Mouse (Mus musculus) mouse embryonic stem cell (cell line): ENCODE measurements around the gene Gm27021.

Source experiments
- in situ Hi-C, 2 experiments: fragments of 300-500 bp; cut with MboI; formaldehyde crosslinking; loops; 1 replicate in 1 of 2; 3 replicates in 1 of 2; pipeline ENCODE4 v1.14.3; 2019 to 2020; ENCODE audit warnings: low sequenced_read_pairs in 2 of 2, low pct_unique_long_range_greater_than_20kb in 1 of 2, mixed read lengths in 1 of 2; ENCODE audit not compliant: unreplicated experiment in 1 of 2

Gm27021 gene

GRCm38 (mm10) chr8:120667561-120668373, at the start of gene Gm27021, which contains the start of gene Cox4i1:
TSS of gene Gm27021 (minus strand) at chr8:120668079.
TSS of gene Cox4i1 (plus strand) at chr8:120668222.
- in situ Hi-C loops, result no loop called here

- in situ Hi-C loops, result no loop called here
These were observed 48.3 kb upstream of the Gm27021 start for GRCm38 (mm10) chr8:120715996-120716680.

- in situ Hi-C loops, result no loop called here
These were observed 47.3 kb upstream of the Gm27021 start for GRCm38 (mm10) chr8:120715200-120715599.

GRCm38 (mm10) chr8:120709176-120709575, 41.3 kb upstream of the Gm27021 start:
- in situ Hi-C loops, result no loop called here

GRCm38 (mm10) chr8:120706193-120706592, 38.3 kb upstream of the Gm27021 start:
- in situ Hi-C loops, result no loop called here

- in situ Hi-C loops, result no loop called here
These were observed 37.3 kb upstream of the Gm27021 start for GRCm38 (mm10) chr8:120705163-120705562.

- in situ Hi-C loops, result no loop called here
These were observed 36.3 kb upstream of the Gm27021 start for GRCm38 (mm10) chr8:120704203-120704602.

GRCm38 (mm10) chr8:120701758-120702465, 34.0 kb upstream of the Gm27021 start:
- in situ Hi-C loops, result no loop called here

GRCm38 (mm10) chr8:120700053-120700452, 32.2 kb upstream of the Gm27021 start:
- in situ Hi-C loops, result no loop called here

- in situ Hi-C loops, result no loop called here
These were observed 31.7 kb upstream of the Gm27021 start for GRCm38 (mm10) chr8:120699565-120699964.

GRCm38 (mm10) chr8:120699079-120699478, 31.2 kb upstream of the Gm27021 start:
- in situ Hi-C loops, result no loop called here

- in situ Hi-C loops, result no loop called here
These were observed 30.5 kb upstream of the Gm27021 start for GRCm38 (mm10) chr8:120698426-120698825.

GRCm38 (mm10) chr8:120697979-120698272, 30.0 kb upstream of the Gm27021 start:
- in situ Hi-C loops, result no loop called here

GRCm38 (mm10) chr8:120697154-120697978, 29.5 kb upstream of the Gm27021 start:
- in situ Hi-C loops, result no loop called here

- in situ Hi-C loops, result no loop called here
These were observed 28.7 kb upstream of the Gm27021 start for GRCm38 (mm10) chr8:120696401-120697153.

- in situ Hi-C loops, result no loop called here
These were observed 26.1 kb upstream of the Gm27021 start for GRCm38 (mm10) chr8:120693861-120694493.

- in situ Hi-C loops, result no loop called here
These were observed 25.1 kb upstream of the Gm27021 start for GRCm38 (mm10) chr8:120692934-120693333.
